Mouse (Mus musculus): Measurements from ENCODE around the gene Gm28308. TPM values are rescaled to one million over a fixed set of nuclear protein-coding genes. Genes with fewer than 3 reads are reported as not detected.

Gene Gm28308
- polyA plus RNA-seq, 1 experiment from 2014 or later = not detected

GRCm38 (mm10) chr6:52242801-52243332, 29.7 kb upstream of the Gm28308 start:
- Histone ChIP-seq H3K9me3 (ENCODE audit: control insufficient read depth, low read length) (no peaks in the 10 kb centered on the region), H3K27me3 (ENCODE audit: control insufficient read depth, insufficient read depth, low read length) (peaks cover 89% of the 10 kb centered on the region), H3K36me3 (ENCODE audit: control insufficient read depth, insufficient read depth, low read length) (no peaks in the 10 kb centered on the region), H3K4me2 (ENCODE audit: low read depth) (peak overlapping the region; percentile 47), H3K27ac (ENCODE audit: low read depth, low read length) (no peak overlapping the region), H3K4me3 (ENCODE audit: low read depth, low read length) (peak overlapping the region; percentile 40), H3K9ac (ENCODE audit: low read length) (peak overlapping the region; percentile 60), H3K4me1 (ENCODE audit: control insufficient read depth, insufficient read depth, low read length) (0 out of 2 replicates have a peak, but pooled peaks cover 4% of the 10 kb centered on the region)
- DNase-seq (ENCODE audit: low spot score) (no peak), ATAC-seq (ENCODE audit: insufficient read depth, low FRiP score, low TSS enrichment) (no peak)
- WGBS = 2% methylated on average over 4 of the region's 4 CpGs

- H3K4me1 ChIP-seq (ENCODE audit: control insufficient read depth, insufficient read depth, low read length) = no peaks in the 10 kb centered on the region
- H3K9ac ChIP-seq (ENCODE audit: low read length) = peak overlapping the region; percentile 43; the same call in 1 of the 2 replicates
- no peaks in the 10 kb centered on the region for H3K9me3 ChIP-seq (ENCODE audit: control insufficient read depth, low read length)
- ATAC-seq (ENCODE audit: insufficient read depth, low FRiP score, low TSS enrichment) (no peak), DNase-seq (ENCODE audit: low spot score) (no peak)
- H3K4me3 ChIP-seq (ENCODE audit: low read depth, low read length) = peak overlapping the region; percentile 65; the same call in 1 of the 2 replicates
- H3K27me3 ChIP-seq (ENCODE audit: control insufficient read depth, insufficient read depth, low read length) = peaks cover 91% of the 10 kb centered on the region
- WGBS = 0% methylated on average over 9 of the region's 9 CpGs
- no peak overlapping the region for H3K27ac ChIP-seq (ENCODE audit: low read depth, low read length)
- peak overlapping the region; percentile 47 for H3K4me2 ChIP-seq (ENCODE audit: low read depth)
- H3K36me3 ChIP-seq (ENCODE audit: control insufficient read depth, insufficient read depth, low read length) = no peaks in the 10 kb centered on the region
These were observed 28.0 kb upstream of the Gm28308 start for GRCm38 (mm10) chr6:52241001-52241621.

GRCm38 (mm10) chr6:52240389-52241000, 27.4 kb upstream of the Gm28308 start, which contains the start of gene Hoxa10:
Gene Hoxa10, minus strand, starts transcription at chr6:52240854.
- Histone ChIP-seq H3K9me3 (ENCODE audit: control insufficient read depth, low read length) (no peaks in the 10 kb centered on the region), H3K27ac (ENCODE audit: low read depth, low read length) (peak within 1 kb of the TSS; percentile 90), H3K27me3 (ENCODE audit: control insufficient read depth, insufficient read depth, low read length) (peaks cover 91% of the 10 kb centered on the region), H3K4me2 (ENCODE audit: low read depth) (peak within 1 kb of the TSS; percentile 47), H3K4me1 (ENCODE audit: control insufficient read depth, insufficient read depth, low read length) (no peaks in the 10 kb centered on the region), H3K9ac (ENCODE audit: low read length) (peak within 1 kb of the TSS; percentile 87), H3K36me3 (ENCODE audit: control insufficient read depth, insufficient read depth, low read length) (no peaks in the 10 kb centered on the region), H3K4me3 (ENCODE audit: low read depth, low read length) (peak within 1 kb of the TSS; percentile 65)
- peak; percentile 64 for ATAC-seq (ENCODE audit: insufficient read depth, low FRiP score, low TSS enrichment)
- WGBS = under 1% methylated on average over 35 of the region's 35 CpGs
- peak; percentile 91 for DNase-seq (ENCODE audit: low spot score)

DNA sequence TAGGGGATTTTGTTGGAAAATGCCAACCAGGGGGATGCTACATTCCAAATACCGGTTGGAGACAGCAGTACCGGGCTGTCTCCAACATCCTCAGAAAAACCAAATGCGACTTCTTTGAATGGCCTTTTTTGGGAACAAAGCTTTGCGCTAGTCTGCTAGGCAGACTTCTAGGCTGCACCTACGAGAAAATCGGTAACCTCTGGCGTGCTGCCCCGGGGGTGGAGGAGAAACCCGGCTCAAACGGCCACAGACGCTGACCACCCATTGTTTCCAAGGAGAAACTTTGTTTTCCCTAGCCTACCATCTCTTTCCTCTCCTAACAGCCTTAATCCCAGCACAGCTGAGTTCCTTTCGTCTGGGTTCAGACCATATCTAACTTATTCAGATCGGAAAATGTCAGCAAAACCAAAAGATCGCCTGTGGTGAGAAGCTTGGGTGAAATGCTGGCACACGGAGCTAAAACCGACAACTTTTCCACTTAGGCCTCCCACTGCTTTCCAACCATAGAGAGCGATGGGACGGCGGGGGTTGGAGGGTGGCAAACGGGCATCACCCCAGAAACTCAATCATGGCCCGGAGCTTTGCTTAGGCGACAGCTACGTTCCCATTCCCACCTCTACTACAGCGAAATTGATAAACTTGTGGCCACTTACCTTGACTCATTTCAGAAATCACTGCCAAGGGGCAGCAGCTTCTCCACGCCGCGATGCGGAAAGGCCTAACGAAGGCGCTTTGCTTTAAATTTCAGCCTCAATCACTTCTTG, 26.7 kb upstream of the Gm28308 start:
- H3K9me3 ChIP-seq (ENCODE audit: control insufficient read depth, low read length) = no peaks in the 10 kb centered on the region
- ATAC-seq (ENCODE audit: insufficient read depth, low FRiP score, low TSS enrichment) = no peak
- no peaks in the 10 kb centered on the region; the same call in 1 of the 2 replicates for H3K4me1 ChIP-seq (ENCODE audit: control insufficient read depth, insufficient read depth, low read length)
- peak overlapping the region; percentile 87 for H3K9ac ChIP-seq (ENCODE audit: low read length)
- DNase-seq (ENCODE audit: low spot score) = peak; percentile 45
- H3K4me3 ChIP-seq (ENCODE audit: low read depth, low read length) = peak overlapping the region; percentile 65
- H3K27me3 ChIP-seq (ENCODE audit: control insufficient read depth, insufficient read depth, low read length) = peaks cover 91% of the 10 kb centered on the region
- WGBS = under 1% methylated on average over 30 of the region's 30 CpGs
- peak overlapping the region; percentile 47 for H3K4me2 ChIP-seq (ENCODE audit: low read depth)
- no peaks in the 10 kb centered on the region for H3K36me3 ChIP-seq (ENCODE audit: control insufficient read depth, insufficient read depth, low read length)
- peak overlapping the region; percentile 90 for H3K27ac ChIP-seq (ENCODE audit: low read depth, low read length)

- Histone ChIP-seq H3K36me3 (ENCODE audit: control insufficient read depth, insufficient read depth, low read length) (no peaks in the 10 kb centered on the region), H3K9ac (ENCODE audit: low read length) (peak overlapping the region; percentile 68), H3K27ac (ENCODE audit: low read depth, low read length) (no peak overlapping the region), H3K4me3 (ENCODE audit: low read depth, low read length) (peak overlapping the region; percentile 65), H3K27me3 (ENCODE audit: control insufficient read depth, insufficient read depth, low read length) (peaks cover 91% of the 10 kb centered on the region), H3K9me3 (ENCODE audit: control insufficient read depth, low read length) (no peaks in the 10 kb centered on the region), H3K4me1 (ENCODE audit: control insufficient read depth, insufficient read depth, low read length) (no peaks in the 10 kb centered on the region; the same call in 1 of the 2 replicates), H3K4me2 (ENCODE audit: low read depth) (peak overlapping the region; percentile 47)
- ATAC-seq (ENCODE audit: insufficient read depth, low FRiP score, low TSS enrichment) (no peak), DNase-seq (ENCODE audit: low spot score) (peak; percentile 54)
- WGBS = 1% methylated on average over 7 of the region's 7 CpGs
These were observed 25.8 kb upstream of the Gm28308 start for GRCm38 (mm10) chr6:52238976-52239375.

DNA sequence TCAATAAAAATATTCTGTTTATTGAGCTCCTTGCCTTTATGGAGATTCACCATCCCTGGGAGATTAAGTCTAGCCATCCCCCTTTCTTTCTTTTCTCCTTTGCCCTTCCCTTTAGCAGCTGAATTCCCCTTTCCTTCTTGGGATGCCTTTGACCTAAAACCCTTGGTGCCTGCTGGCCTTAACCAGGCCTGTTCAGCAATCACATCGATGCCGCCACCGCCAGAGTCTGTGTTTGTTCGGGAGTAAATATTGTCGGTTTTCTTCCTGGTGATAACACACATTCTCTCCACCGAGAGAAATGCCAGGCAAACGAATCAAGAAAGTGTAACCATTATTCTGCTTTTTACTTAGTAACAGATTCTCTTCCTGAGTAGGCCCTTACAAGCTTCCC, 25.0 kb upstream of the Gm28308 start:
- ATAC-seq (ENCODE audit: insufficient read depth, low FRiP score, low TSS enrichment) (no peak), DNase-seq (ENCODE audit: low spot score) (no peak)
- peak overlapping the region; percentile 94 for H3K9ac ChIP-seq (ENCODE audit: low read length)
- peak overlapping the region; percentile 57 for H3K4me2 ChIP-seq (ENCODE audit: low read depth)
- no peaks in the 10 kb centered on the region; the same call in 1 of the 2 replicates for H3K4me1 ChIP-seq (ENCODE audit: control insufficient read depth, insufficient read depth, low read length)
- peak overlapping the region; percentile 65 for H3K4me3 ChIP-seq (ENCODE audit: low read depth, low read length)
- WGBS = under 1% methylated on average over 7 of the region's 7 CpGs
- H3K36me3 ChIP-seq (ENCODE audit: control insufficient read depth, insufficient read depth, low read length) = no peaks in the 10 kb centered on the region
- no peak overlapping the region; the same call in 1 of the 2 replicates for H3K27ac ChIP-seq (ENCODE audit: low read depth, low read length)
- no peaks in the 10 kb centered on the region for H3K9me3 ChIP-seq (ENCODE audit: control insufficient read depth, low read length)
- peaks cover 91% of the 10 kb centered on the region for H3K27me3 ChIP-seq (ENCODE audit: control insufficient read depth, insufficient read depth, low read length)

DNA sequence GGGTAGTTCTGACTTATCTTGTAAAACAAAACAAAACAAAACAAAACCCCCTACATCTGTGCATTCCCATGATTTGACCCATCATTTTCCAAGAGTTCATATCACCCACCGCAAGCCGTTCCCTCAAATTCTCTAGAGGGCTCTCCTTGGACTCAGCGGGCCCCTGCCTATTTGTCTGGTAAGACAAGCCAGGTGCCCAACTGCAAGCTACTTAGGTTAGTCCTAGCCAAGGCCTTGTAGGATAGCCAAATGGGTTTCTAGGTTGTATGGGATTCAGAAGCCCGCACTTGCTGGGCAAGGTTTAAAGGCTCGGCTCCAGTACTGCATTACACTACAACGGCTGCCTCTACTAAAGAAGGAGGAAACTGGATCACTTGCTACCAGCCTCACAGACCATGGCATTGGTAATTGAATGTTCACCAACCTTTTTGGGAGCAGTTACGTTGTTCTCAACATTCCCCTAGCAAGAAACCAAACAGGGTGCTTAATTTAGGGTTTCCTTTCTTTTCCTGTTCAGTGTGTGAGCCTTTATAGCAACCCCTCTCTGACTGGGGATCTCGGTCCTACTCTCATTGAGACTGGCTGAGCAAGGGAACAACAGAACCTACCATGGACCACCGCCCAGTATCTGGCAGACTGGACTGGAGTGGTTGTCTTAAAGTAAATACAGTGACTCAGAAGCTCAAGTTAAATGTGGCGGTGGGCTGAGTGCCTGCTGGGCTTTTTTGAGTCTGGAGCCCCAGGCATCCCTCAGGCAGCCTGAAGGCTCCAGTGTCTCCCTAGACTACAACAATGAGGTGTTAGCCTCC, 24.4 kb upstream of the Gm28308 start:
- 3% methylated on average over 10 of the region's 10 CpGs for WGBS
- Histone ChIP-seq H3K4me1 (ENCODE audit: control insufficient read depth, insufficient read depth, low read length) (no peaks in the 10 kb centered on the region; the same call in 1 of the 2 replicates), H3K36me3 (ENCODE audit: control insufficient read depth, insufficient read depth, low read length) (no peaks in the 10 kb centered on the region), H3K4me3 (ENCODE audit: low read depth, low read length) (peak overlapping the region; percentile 65), H3K27ac (ENCODE audit: low read depth, low read length) (peak overlapping the region; percentile 23; the same call in 1 of the 2 replicates), H3K27me3 (ENCODE audit: control insufficient read depth, insufficient read depth, low read length) (peaks cover 89% of the 10 kb centered on the region), H3K4me2 (ENCODE audit: low read depth) (peak overlapping the region; percentile 57), H3K9ac (ENCODE audit: low read length) (peak overlapping the region; percentile 94), H3K9me3 (ENCODE audit: control insufficient read depth, low read length) (no peaks in the 10 kb centered on the region)
- DNase-seq (ENCODE audit: low spot score) (no peak), ATAC-seq (ENCODE audit: insufficient read depth, low FRiP score, low TSS enrichment) (no peak)

DNA sequence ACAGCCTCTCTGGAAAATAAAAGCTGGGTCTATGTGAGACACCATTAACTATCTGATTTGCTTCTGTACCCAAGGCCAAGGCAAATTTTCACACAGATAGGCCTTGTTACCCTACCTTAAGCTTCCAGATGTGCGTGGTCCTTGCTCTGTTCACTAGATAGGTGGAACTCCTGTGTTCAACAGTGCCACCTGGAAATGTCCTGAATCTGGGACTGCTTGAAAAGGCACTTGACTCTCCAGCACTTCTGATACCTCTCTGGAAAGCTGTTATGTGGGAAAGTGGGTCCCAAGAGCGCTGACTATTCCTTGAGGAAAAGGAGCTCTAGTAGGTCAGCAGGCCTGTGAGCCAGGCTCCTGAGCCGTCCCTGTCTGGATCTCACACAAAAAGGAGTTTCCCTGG, 23.7 kb upstream of the Gm28308 start:
- H3K27me3 ChIP-seq (ENCODE audit: control insufficient read depth, insufficient read depth, low read length) = peaks cover 84% of the 10 kb centered on the region
- WGBS = 14% methylated on average over 3 of the region's 3 CpGs
- ATAC-seq (ENCODE audit: insufficient read depth, low FRiP score, low TSS enrichment) (no peak), DNase-seq (ENCODE audit: low spot score) (no peak)
- no peaks in the 10 kb centered on the region for H3K36me3 ChIP-seq (ENCODE audit: control insufficient read depth, insufficient read depth, low read length)
- H3K4me2 ChIP-seq (ENCODE audit: low read depth) = peak overlapping the region; percentile 57
- peak overlapping the region; percentile 65 for H3K4me3 ChIP-seq (ENCODE audit: low read depth, low read length)
- H3K27ac ChIP-seq (ENCODE audit: low read depth, low read length) = no peak overlapping the region
- H3K4me1 ChIP-seq (ENCODE audit: control insufficient read depth, insufficient read depth, low read length) = no peaks in the 10 kb centered on the region; the same call in 1 of the 2 replicates
- H3K9me3 ChIP-seq (ENCODE audit: control insufficient read depth, low read length) = no peaks in the 10 kb centered on the region
- peak overlapping the region; percentile 94 for H3K9ac ChIP-seq (ENCODE audit: low read length)

All from neural tube, embryonic 11.5 days (tissue).